Mouse (Mus musculus): ENCODE results near the gene Psmb9. TPM values are rescaled to one million over a fixed set of nuclear protein-coding genes. Genes with fewer than 3 reads are reported as not detected.

The Psmb9 gene
- polyA plus RNA-seq, 1 experiment from 2014 or later: 1.3 TPM

Other genes starting within 250 kb of the Psmb9 start
- gene Pfdn6, start 247.4 kb downstream of the Psmb9 start, polyA plus RNA-seq (2014; fragmentation: Nextera tagmentation; extraction: Ambion mirVana): 206 and 208 TPM in 2 replicates
- gene Wdr46, start 247.1 kb downstream of the Psmb9 start, polyA plus RNA-seq (2014; fragmentation: Nextera tagmentation; extraction: Ambion mirVana): 27.4 and 28.9 TPM in 2 replicates
- 3.4 and 4.2 TPM in 2 replicates for gene B3galt4, start 236.3 kb downstream of the Psmb9 start, polyA plus RNA-seq (2014; fragmentation: Nextera tagmentation; extraction: Ambion mirVana)
- 36.3 and 36.5 TPM in 2 replicates for gene Vps52, start 232.0 kb downstream of the Psmb9 start, polyA plus RNA-seq (2014; fragmentation: Nextera tagmentation; extraction: Ambion mirVana)
- 1,159 and 1,302 TPM in 2 replicates for gene Rps18, start 231.8 kb downstream of the Psmb9 start, polyA plus RNA-seq (2014; fragmentation: Nextera tagmentation; extraction: Ambion mirVana)
- 30.0 and 37.2 TPM in 2 replicates for gene H2-K1, start 187.4 kb downstream of the Psmb9 start, polyA plus RNA-seq (2014; fragmentation: Nextera tagmentation; extraction: Ambion mirVana)
- gene Ring1, start 163.1 kb downstream of the Psmb9 start, polyA plus RNA-seq (2014; fragmentation: Nextera tagmentation; extraction: Ambion mirVana): 5.5 and 7.1 TPM in 2 replicates
- 95.4 and 99.0 TPM in 2 replicates for gene H2-Ke6, start 159.7 kb downstream of the Psmb9 start, polyA plus RNA-seq (2014; fragmentation: Nextera tagmentation; extraction: Ambion mirVana)
- 85.1 and 97.4 TPM in 2 replicates for gene Slc39a7, start 156.1 kb downstream of the Psmb9 start, polyA plus RNA-seq (2014; fragmentation: Nextera tagmentation; extraction: Ambion mirVana)
- gene Rxrb, start 156.0 kb downstream of the Psmb9 start, polyA plus RNA-seq (2014; fragmentation: Nextera tagmentation; extraction: Ambion mirVana): 17.2 and 17.9 TPM in 2 replicates
- gene Col11a2, start 148.3 kb downstream of the Psmb9 start, polyA plus RNA-seq (2014; fragmentation: Nextera tagmentation; extraction: Ambion mirVana): 0.52 and 1.4 TPM in 2 replicates
- gene H2-Oa, start 95.4 kb downstream of the Psmb9 start, polyA plus RNA-seq (2014; fragmentation: Nextera tagmentation; extraction: Ambion mirVana): 0.19 and 0.33 TPM in 2 replicates
- 8.0 and 9.5 TPM in 2 replicates for gene H2-DMa, start 68.2 kb downstream of the Psmb9 start, polyA plus RNA-seq (2014; fragmentation: Nextera tagmentation; extraction: Ambion mirVana)
- 98.7 and 99.2 TPM in 2 replicates for gene Brd2, start 65.1 kb downstream of the Psmb9 start, polyA plus RNA-seq (2014; fragmentation: Nextera tagmentation; extraction: Ambion mirVana)
- gene H2-DMb2, start 44.5 kb downstream of the Psmb9 start, polyA plus RNA-seq (2014; fragmentation: Nextera tagmentation; extraction: Ambion mirVana): not detected in 2 replicates
- gene H2-DMb1, start 34.7 kb downstream of the Psmb9 start, polyA plus RNA-seq (2014; fragmentation: Nextera tagmentation; extraction: Ambion mirVana): 0.25 and 0.38 TPM in 2 replicates
- 0.77 and 1.7 TPM in 2 replicates for gene Tap1, start 211 bp downstream of the Psmb9 start, polyA plus RNA-seq (2014; fragmentation: Nextera tagmentation; extraction: Ambion mirVana)
- gene Psmb8, start 10.0 kb upstream of the Psmb9 start, polyA plus RNA-seq (2014; fragmentation: Nextera tagmentation; extraction: Ambion mirVana): 1.8 and 2.1 TPM in 2 replicates
- gene Tap2, start 15.8 kb upstream of the Psmb9 start, polyA plus RNA-seq (2014; fragmentation: Nextera tagmentation; extraction: Ambion mirVana): 0.27 and 0.63 TPM in 2 replicates
- gene H2-Ob, start 51.1 kb upstream of the Psmb9 start, polyA plus RNA-seq (2014; fragmentation: Nextera tagmentation; extraction: Ambion mirVana): not detected in 2 replicates
- gene H2-Ab1, start 69.9 kb upstream of the Psmb9 start, polyA plus RNA-seq (2014; fragmentation: Nextera tagmentation; extraction: Ambion mirVana): 4.3 and 4.7 TPM in 2 replicates
- not detected in 2 replicates for gene H2-Aa, start 100.1 kb upstream of the Psmb9 start, polyA plus RNA-seq (2014; fragmentation: Nextera tagmentation; extraction: Ambion mirVana)
- gene H2-Eb1, start 118.1 kb upstream of the Psmb9 start, polyA plus RNA-seq (2014; fragmentation: Nextera tagmentation; extraction: Ambion mirVana): 1.7 TPM in 2 replicates
- not detected in 2 replicates for gene H2-Eb2, start 137.9 kb upstream of the Psmb9 start, polyA plus RNA-seq (2014; fragmentation: Nextera tagmentation; extraction: Ambion mirVana)
- gene Btnl2, start 167.1 kb upstream of the Psmb9 start, polyA plus RNA-seq (2014; fragmentation: Nextera tagmentation; extraction: Ambion mirVana): 0.07 TPM in 1 of 2 replicates, not detected in the other
- not detected in 2 replicates for gene Btnl1, start 189.4 kb upstream of the Psmb9 start, polyA plus RNA-seq (2014; fragmentation: Nextera tagmentation; extraction: Ambion mirVana)
- gene BC051142, start 211.1 kb upstream of the Psmb9 start, polyA plus RNA-seq (2014; fragmentation: Nextera tagmentation; extraction: Ambion mirVana): 1.6 and 2.9 TPM in 2 replicates